Mouse (Mus musculus) kidney, postnatal 0 days (tissue): Measurements from ENCODE around the gene Tnfrsf8. TPM values are rescaled to one million over a fixed set of nuclear protein-coding genes. Genes with fewer than 3 reads are reported as not detected.

Experiments
- ATAC-seq: fragments of 200-750 bp; cut with Nextera tagmentation; replicated peaks from 2 replicates; pipeline ENCODE4 v1.8.0; 2017; ENCODE audit warnings: low read depth, moderate number of reproducible peaks, moderate TSS enrichment, moderate library complexity; ENCODE audit not compliant: low FRiP score
- DNase-seq: peaks from one replicate; pipeline ENCODE4 v3.0.0-alpha.2; 2016; ENCODE audit warnings: low spot score
- H3K27ac ChIP-seq: fragments of 300-500 bp; sonication (generic); 2 replicates; pipeline ENCODE4 v1.5.1; 2014; ENCODE audit warnings: mild to moderate bottlenecking
- H3K27me3 ChIP-seq: fragments of 300-500 bp; sonication (generic); 2 replicates; pipeline ENCODE4 v1.6.1; 2014; ENCODE audit warnings: low read length, mixed read lengths; ENCODE audit not compliant: insufficient read depth
- H3K36me3 ChIP-seq: fragments of 300-500 bp; sonication (generic); 2 replicates; pipeline ENCODE4 v1.6.1; 2014; ENCODE audit warnings: low read length, mixed read lengths; ENCODE audit not compliant: insufficient read depth
- H3K4me1 ChIP-seq: fragments of 300-500 bp; sonication (generic); replicated peaks from 2 replicates; pipeline ENCODE4 v1.6.1; 2014; ENCODE audit warnings: antibody characterized with exemption, low read length, mixed read lengths; ENCODE audit not compliant: insufficient read depth
- H3K4me2 ChIP-seq: fragments of 300-500 bp; sonication (generic); 2 replicates; pipeline ENCODE4 v1.6.1; 2014; ENCODE audit warnings: mild to moderate bottlenecking, low read length, moderate library complexity, mixed read lengths
- H3K4me3 ChIP-seq: fragments of 300-500 bp; sonication (generic); replicated peaks from 2 replicates; pipeline ENCODE4 v1.5.1; 2014; ENCODE audit warnings: low read depth, low read length
- H3K9ac ChIP-seq: fragments of 300-500 bp; sonication (generic); 2 replicates; pipeline ENCODE4 v1.6.1; 2014; ENCODE audit warnings: low read depth, low read length
- H3K9me3 ChIP-seq: fragments of 300-500 bp; sonication (generic); replicated peaks from 2 replicates; pipeline ENCODE4 v1.6.1; 2016; ENCODE audit warnings: low read length, inconsistent platforms, mixed read lengths
- CTCF ChIP-seq: IDR thresholded peaks from 2 replicates; pipeline ENCODE4 v1.5.1; 2016; ENCODE audit warnings: antibody characterized with exemption, low read depth, mild to moderate bottlenecking, moderate library complexity
- WGBS: fragments of 180-500 bp; shearing (Covaris S2); extraction: QIAGEN DNeasy Blood & Tissue Kit; methylation state at CpG from one replicate; pipeline ENCODE4 v1.1.7; 2014; 5-methylcytosine and 5-hydroxymethylcytosine counted together
- polyA plus RNA-seq: library from polyadenylated mRNA; unstranded; fragments of >200 nt; fragmentation: Nextera tagmentation; extraction: Ambion mirVana; gene quantifications from 2 replicates; pipeline ENCODE4 v1.2.1, GENCODE M21; 2015

Tnfrsf8 gene
- polyA plus RNA-seq, 1 experiment from 2014 or later, result 0.08 TPM

DNA sequence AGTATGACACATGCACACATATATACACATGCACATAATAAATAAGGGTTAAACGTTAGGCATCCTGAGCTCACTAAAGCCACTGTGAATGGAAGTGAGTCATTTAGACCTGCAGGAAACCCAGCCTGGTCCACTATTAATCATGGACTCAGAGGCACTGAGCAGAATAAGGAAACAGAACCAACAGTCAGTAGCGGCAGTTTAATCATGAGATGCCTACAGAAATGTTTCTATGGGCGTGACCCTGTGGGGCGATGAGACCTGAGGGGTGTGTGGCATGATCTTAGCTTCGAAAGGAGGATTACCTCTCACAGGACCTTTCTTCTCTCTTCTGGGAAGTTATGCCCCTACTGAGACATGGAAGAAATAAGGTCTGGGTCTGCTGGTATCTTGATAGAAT is 7.2 kb upstream of the Tnfrsf8 start:
- no peak overlapping the region for H3K27ac ChIP-seq
- WGBS, result 80% methylated on average over 5 of the region's 5 CpGs
- DNase-seq, result no peak
- no peak for ATAC-seq
- no peaks in the 10 kb centered on the region for H3K4me1 ChIP-seq
- no peaks in the 10 kb centered on the region for H3K9me3 ChIP-seq
- TF ChIP-seq CTCF, result no peak
- H3K36me3 ChIP-seq, result no peaks in the 10 kb centered on the region
- no peak overlapping the region for H3K4me3 ChIP-seq
- no peaks in the 10 kb centered on the region for H3K27me3 ChIP-seq
- no peak overlapping the region for H3K4me2 ChIP-seq
- no peak overlapping the region for H3K9ac ChIP-seq

DNA sequence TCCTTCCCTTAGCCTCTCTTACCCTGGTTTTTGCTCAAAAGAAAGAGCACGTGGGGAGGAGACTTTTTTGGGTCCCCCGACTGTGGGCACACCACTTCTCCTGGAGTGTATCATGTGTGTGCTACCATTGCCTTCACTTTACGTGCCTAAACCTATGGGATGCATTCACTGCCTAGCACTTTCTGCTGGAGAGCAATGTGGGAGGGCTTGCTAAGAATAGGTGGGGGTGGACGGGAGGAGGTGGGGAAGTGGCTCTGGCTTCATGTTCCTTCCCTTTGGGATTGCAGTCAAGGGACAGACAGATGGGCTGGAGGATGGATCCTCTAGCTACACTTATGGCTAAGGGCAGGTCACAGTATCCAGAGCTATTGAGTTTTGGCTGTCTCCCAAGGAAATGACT is 5.7 kb upstream of the Tnfrsf8 start:
- no peak for ATAC-seq
- Histone ChIP-seq H3K27me3 (no peaks in the 10 kb centered on the region), H3K27ac (no peak overlapping the region), H3K9ac (no peak overlapping the region), H3K4me2 (no peak overlapping the region), H3K36me3 (no peaks in the 10 kb centered on the region), H3K9me3 (no peaks in the 10 kb centered on the region), H3K4me3 (no peak overlapping the region), H3K4me1 (no peaks in the 10 kb centered on the region)
- TF ChIP-seq CTCF, result no peak
- DNase-seq, result no peak
- WGBS, result 81% methylated on average over 4 of the region's 4 CpGs

- 68% methylated on average over 4 of the region's 4 CpGs for WGBS
- no peaks in the 10 kb centered on the region for H3K9me3 ChIP-seq
- ATAC-seq (no peak), DNase-seq (peak; percentile 3)
- H3K4me1 ChIP-seq, result no peaks in the 10 kb centered on the region
- H3K9ac ChIP-seq, result no peak overlapping the region
- H3K4me2 ChIP-seq, result no peak overlapping the region
- TF ChIP-seq CTCF, result no peak
- no peak overlapping the region for H3K27ac ChIP-seq
- H3K27me3 ChIP-seq, result no peaks in the 10 kb centered on the region; the same call in 1 of the 2 replicates
- no peak overlapping the region for H3K4me3 ChIP-seq
- no peaks in the 10 kb centered on the region for H3K36me3 ChIP-seq
Measured at GRCm38 (mm10) chr4:145319274-145320226, 4.6 kb upstream of the Tnfrsf8 start.

DNA sequence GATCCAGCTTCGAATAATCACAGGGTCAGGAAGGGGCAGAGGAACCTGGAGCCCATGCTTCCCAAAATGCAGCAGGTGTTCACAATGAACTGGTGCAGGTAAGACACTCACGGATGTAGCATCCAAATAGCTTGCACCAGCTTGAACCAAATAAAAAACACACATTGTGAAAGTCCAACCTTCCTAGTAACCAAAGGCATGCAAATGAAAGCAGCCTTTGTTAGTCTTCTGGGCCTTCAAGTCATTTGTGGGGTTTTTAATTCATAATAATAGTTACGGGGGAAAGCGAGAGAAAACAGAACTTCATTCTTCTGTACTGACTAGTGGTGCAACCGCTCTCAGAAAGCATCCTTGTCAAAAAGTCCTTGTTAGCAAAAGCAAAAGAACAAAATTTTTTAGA is 1.7 kb upstream of the Tnfrsf8 start:
- no peak overlapping the region for H3K9ac ChIP-seq
- no peak for TF ChIP-seq CTCF
- H3K27ac ChIP-seq, result no peak overlapping the region
- DNase-seq (no peak), ATAC-seq (no peak)
- 89% methylated on average over 5 of the region's 5 CpGs for WGBS
- no peaks in the 10 kb centered on the region for H3K4me1 ChIP-seq
- H3K4me2 ChIP-seq, result no peak overlapping the region
- H3K36me3 ChIP-seq, result no peaks in the 10 kb centered on the region
- no peaks in the 10 kb centered on the region for H3K9me3 ChIP-seq
- no peak overlapping the region for H3K4me3 ChIP-seq
- no peaks in the 10 kb centered on the region; the same call in 1 of the 2 replicates for H3K27me3 ChIP-seq

- ATAC-seq (no peak), DNase-seq (no peak)
- Histone ChIP-seq H3K4me3 (no peak overlapping the region), H3K27ac (no peak overlapping the region), H3K4me1 (no peaks in the 10 kb centered on the region), H3K9ac (no peak overlapping the region), H3K9me3 (no peaks in the 10 kb centered on the region), H3K4me2 (no peak overlapping the region), H3K36me3 (no peaks in the 10 kb centered on the region), H3K27me3 (no peaks in the 10 kb centered on the region; the same call in 1 of the 2 replicates)
- TF ChIP-seq CTCF, result no peak
- WGBS, result 84% methylated on average over 4 of the region's 4 CpGs
Measured at GRCm38 (mm10) chr4:145313966-145314365, 998 bp downstream of the Tnfrsf8 start.

- Histone ChIP-seq H3K4me1 (no peaks in the 10 kb centered on the region), H3K36me3 (no peaks in the 10 kb centered on the region), H3K27me3 (no peaks in the 10 kb centered on the region; the same call in 1 of the 2 replicates), H3K9ac (no peak overlapping the region), H3K27ac (no peak overlapping the region), H3K9me3 (no peaks in the 10 kb centered on the region), H3K4me2 (no peak overlapping the region), H3K4me3 (no peak overlapping the region)
- WGBS, result 87% methylated on average over 3 of the region's 3 CpGs
- no peak for DNase-seq
- no peak for ATAC-seq
- TF ChIP-seq CTCF, result no peak
Measured at GRCm38 (mm10) chr4:145313256-145313655, 1.7 kb downstream of the Tnfrsf8 start.
